Mouse (Mus musculus): ENCODE data around the gene Fxyd7. TPM values are rescaled to one million over a fixed set of nuclear protein-coding genes. Genes with fewer than 3 reads are reported as not detected.

Fxyd7 gene
- polyA plus RNA-seq, 1 experiment from 2014 or later = 4.9 TPM

DNA sequence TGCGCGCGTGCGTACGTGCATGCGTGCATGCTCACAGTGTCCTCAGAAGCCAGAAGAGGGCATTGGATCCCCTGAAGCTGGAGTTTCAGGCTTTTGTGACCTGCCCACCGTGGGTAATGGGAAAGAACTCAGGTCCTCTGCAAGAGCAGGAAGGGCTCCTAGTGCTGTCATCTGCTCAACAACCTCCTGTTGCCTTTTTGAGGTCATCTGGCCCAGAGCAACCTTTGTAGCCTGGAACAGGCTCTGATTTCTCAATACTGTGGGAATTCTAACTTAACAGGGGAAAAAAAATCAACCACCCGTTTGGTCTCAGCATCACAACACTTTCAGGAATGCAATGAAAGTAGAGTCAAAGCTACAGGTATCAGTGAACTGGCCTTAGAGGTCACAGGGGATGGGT is 28.4 kb upstream of the Fxyd7 start:
- Histone ChIP-seq H3K27ac (ENCODE audit: low read length) (no peak overlapping the region), H3K36me3 (ENCODE audit: control insufficient read depth, insufficient read depth, low read length) (no peaks in the 10 kb centered on the region), H3K4me3 (ENCODE audit: low read length) (no peak overlapping the region), H3K9me3 (ENCODE audit: control insufficient read depth, low read length) (no peaks in the 10 kb centered on the region), H3K27me3 (ENCODE audit: control insufficient read depth, insufficient read depth, low read depth, low read length) (no peaks in the 10 kb centered on the region), H3K9ac (ENCODE audit: low read length) (no peak overlapping the region), H3K4me1 (replicated peaks; ENCODE audit: control insufficient read depth, insufficient read depth, low read length) (peaks cover 14% of the 10 kb centered on the region), H3K4me2 (ENCODE audit: low read depth, low read length) (no peak overlapping the region)
- 84% methylated on average over 8 of the region's 8 CpGs for WGBS
- no peak for ATAC-seq (ENCODE audit: low read depth)

DNA sequence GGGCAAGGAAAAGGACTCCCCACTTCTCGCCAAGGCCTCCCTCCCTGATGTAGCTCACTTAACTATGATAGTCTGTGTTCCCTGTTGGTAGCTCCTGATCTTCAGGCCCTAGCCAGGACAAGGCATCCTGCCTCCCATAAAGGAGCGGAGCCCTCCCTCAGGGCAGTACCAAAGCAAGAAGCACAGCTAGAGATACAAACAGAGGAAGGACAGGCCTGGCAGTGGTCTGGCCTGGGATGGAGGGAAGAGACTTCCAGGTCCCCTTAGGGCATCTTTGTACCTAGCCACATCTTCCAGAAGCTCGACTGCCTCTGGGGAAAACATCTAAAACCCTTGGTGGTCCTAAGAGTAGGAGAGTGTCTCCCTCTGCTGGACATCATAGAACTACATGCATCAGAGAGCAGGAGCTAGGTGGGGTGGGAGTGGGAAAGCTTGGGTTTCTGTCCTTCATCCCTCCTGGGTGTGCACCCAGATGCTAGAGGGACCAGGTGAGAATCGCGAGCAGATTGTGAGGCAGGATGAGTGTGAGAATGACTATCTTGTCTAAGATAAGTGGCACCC is 26.7 kb upstream of the Fxyd7 start:
- no peak overlapping the region for H3K4me2 ChIP-seq (ENCODE audit: low read depth, low read length)
- H3K4me1 ChIP-seq (replicated peaks; ENCODE audit: control insufficient read depth, insufficient read depth, low read length) = peaks cover 15% of the 10 kb centered on the region
- no peak overlapping the region for H3K4me3 ChIP-seq (ENCODE audit: low read length)
- H3K36me3 ChIP-seq (ENCODE audit: control insufficient read depth, insufficient read depth, low read length) = no peaks in the 10 kb centered on the region
- WGBS = 36% methylated on average over 5 of the region's 5 CpGs
- H3K27me3 ChIP-seq (ENCODE audit: control insufficient read depth, insufficient read depth, low read depth, low read length) = no peaks in the 10 kb centered on the region
- H3K27ac ChIP-seq (ENCODE audit: low read length) = no peak overlapping the region
- H3K9me3 ChIP-seq (ENCODE audit: control insufficient read depth, low read length) = no peaks in the 10 kb centered on the region
- peak; percentile 35; the same call in 1 of the 2 replicates for ATAC-seq (ENCODE audit: low read depth)
- no peak overlapping the region for H3K9ac ChIP-seq (ENCODE audit: low read length)

DNA sequence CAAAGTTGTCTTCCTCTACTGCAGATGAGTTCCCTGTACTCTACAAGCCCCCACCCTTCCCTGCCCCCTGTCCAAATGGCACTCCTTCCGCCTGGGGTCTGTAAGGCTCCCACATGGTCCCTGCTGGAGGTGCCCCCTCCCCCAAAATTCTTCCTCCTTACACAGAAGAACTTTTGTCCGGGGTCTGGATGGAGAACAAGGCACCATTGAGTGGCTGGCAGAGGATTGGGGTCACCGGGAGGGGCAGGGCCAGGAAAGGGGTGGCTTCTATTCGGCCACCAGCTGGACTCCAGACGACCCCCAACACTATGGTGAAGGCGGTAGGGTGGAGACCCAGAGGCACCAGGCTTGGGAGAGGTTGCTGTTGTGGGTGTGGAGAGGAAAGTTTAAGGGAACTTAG is 26.2 kb upstream of the Fxyd7 start:
- H3K36me3 ChIP-seq (ENCODE audit: control insufficient read depth, insufficient read depth, low read length) = no peaks in the 10 kb centered on the region
- no peak overlapping the region for H3K4me2 ChIP-seq (ENCODE audit: low read depth, low read length)
- H3K9me3 ChIP-seq (ENCODE audit: control insufficient read depth, low read length) = no peaks in the 10 kb centered on the region
- ATAC-seq (ENCODE audit: low read depth) = no peak
- H3K4me1 ChIP-seq (replicated peaks; ENCODE audit: control insufficient read depth, insufficient read depth, low read length) = peaks cover 15% of the 10 kb centered on the region
- 42% methylated on average over 6 of the region's 6 CpGs for WGBS
- H3K27ac ChIP-seq (ENCODE audit: low read length) = no peak overlapping the region
- no peak overlapping the region for H3K4me3 ChIP-seq (ENCODE audit: low read length)
- H3K27me3 ChIP-seq (ENCODE audit: control insufficient read depth, insufficient read depth, low read depth, low read length) = no peaks in the 10 kb centered on the region
- no peak overlapping the region for H3K9ac ChIP-seq (ENCODE audit: low read length)

DNA sequence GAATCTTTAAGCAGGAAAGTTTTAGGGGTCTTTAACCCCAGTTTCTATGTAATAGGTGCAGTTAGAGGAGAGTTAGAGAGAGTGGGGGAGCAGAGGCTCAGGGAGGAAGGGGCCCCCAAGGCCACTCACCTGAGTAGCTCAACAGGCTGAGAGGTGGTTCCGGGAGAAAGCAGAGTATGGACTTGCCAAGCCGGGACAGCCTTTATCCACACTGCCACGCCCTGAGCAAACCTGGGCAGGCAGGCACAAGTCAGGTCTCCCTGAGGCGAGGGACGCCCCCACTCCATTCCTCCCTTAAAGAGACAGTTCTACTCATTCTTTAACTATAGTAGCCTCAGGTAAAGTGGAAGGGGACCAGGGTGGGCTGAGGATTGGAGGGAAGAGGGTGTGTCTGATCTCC is 25.2 kb upstream of the Fxyd7 start, which contains the start of gene Fxyd3:
Gene Fxyd3 (minus strand): TSS at position 213 of the 400 bp plus-strand sequence.
- Histone ChIP-seq H3K36me3 (ENCODE audit: control insufficient read depth, insufficient read depth, low read length) (no peaks in the 10 kb centered on the region), H3K27me3 (ENCODE audit: control insufficient read depth, insufficient read depth, low read depth, low read length) (no peaks in the 10 kb centered on the region), H3K9ac (ENCODE audit: low read length) (peak within 1 kb of the TSS; percentile 42), H3K4me2 (ENCODE audit: low read depth, low read length) (peak within 1 kb of the TSS; percentile 44), H3K4me1 (replicated peaks; ENCODE audit: control insufficient read depth, insufficient read depth, low read length) (peaks cover 19% of the 10 kb centered on the region), H3K4me3 (ENCODE audit: low read length) (peak within 1 kb of the TSS; percentile 34), H3K9me3 (ENCODE audit: control insufficient read depth, low read length) (no peaks in the 10 kb centered on the region), H3K27ac (ENCODE audit: low read length) (peak within 1 kb of the TSS; percentile 33)
- peak; percentile 86 for ATAC-seq (ENCODE audit: low read depth)
- 34% methylated on average over 5 of the region's 5 CpGs for WGBS

DNA sequence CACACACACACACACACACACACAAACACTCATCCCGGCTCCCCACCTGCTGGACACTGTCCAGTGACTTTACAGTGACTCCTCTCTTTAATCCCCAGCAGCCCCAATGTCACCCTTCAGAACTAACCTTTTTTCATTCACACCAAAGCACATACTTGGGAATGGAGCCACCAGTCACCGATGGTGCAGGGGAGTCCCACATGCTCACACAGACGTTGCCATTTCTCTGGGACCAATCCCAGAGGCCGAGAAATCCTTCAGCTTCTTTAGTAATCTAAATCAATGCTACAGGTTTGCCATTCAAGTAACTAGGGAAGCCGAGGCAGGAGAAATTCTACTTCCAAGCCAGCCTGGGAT is 23.4 kb upstream of the Fxyd7 start:
- 60% methylated on average over 5 of the region's 5 CpGs for WGBS
- no peaks in the 10 kb centered on the region for H3K9me3 ChIP-seq (ENCODE audit: control insufficient read depth, low read length)
- no peak for ATAC-seq (ENCODE audit: low read depth)
- 0 out of 2 replicates have a peak overlapping the region, but pooled peaks have one; percentile 18 for H3K27ac ChIP-seq (ENCODE audit: low read length)
- H3K4me1 ChIP-seq (replicated peaks; ENCODE audit: control insufficient read depth, insufficient read depth, low read length) = peaks cover 19% of the 10 kb centered on the region
- no peak overlapping the region for H3K4me2 ChIP-seq (ENCODE audit: low read depth, low read length)
- no peak overlapping the region for H3K9ac ChIP-seq (ENCODE audit: low read length)
- no peaks in the 10 kb centered on the region for H3K36me3 ChIP-seq (ENCODE audit: control insufficient read depth, insufficient read depth, low read length)
- no peak overlapping the region for H3K4me3 ChIP-seq (ENCODE audit: low read length)
- no peaks in the 10 kb centered on the region for H3K27me3 ChIP-seq (ENCODE audit: control insufficient read depth, insufficient read depth, low read depth, low read length)

DNA sequence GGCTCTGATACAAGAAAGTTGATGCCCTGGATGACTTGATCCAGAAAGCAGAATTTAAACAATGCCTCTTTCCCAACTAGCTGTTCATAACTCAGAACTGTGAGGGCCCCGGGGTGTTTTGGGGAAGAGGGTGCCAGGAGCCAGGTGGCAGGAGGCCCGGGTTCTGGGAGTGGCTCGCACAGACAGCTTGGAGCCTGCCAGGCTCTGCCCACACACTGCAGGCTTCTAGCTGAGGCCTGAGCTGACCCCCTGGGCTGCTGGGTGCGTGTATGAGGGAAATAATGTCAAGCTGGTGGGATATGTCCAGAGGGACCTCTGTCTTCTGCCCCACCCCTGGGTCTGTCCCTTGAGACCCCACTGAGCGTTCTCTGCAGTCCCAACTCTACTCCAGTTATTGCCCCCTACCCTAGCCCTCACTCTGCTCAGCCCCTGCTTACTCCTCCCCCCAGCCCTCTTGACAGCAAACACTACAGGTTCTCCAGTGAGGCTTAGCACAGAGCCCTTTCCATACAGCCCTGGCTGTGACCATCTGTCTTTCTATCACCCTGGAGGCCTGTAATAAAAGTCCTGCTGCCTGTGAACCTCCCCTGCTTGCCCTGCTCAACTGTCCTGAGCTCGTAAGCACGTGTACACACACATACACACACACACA is 22.9 kb upstream of the Fxyd7 start:
- H3K4me3 ChIP-seq (ENCODE audit: low read length) = no peak overlapping the region
- no peak overlapping the region for H3K9ac ChIP-seq (ENCODE audit: low read length)
- no peaks in the 10 kb centered on the region for H3K9me3 ChIP-seq (ENCODE audit: control insufficient read depth, low read length)
- peaks cover 19% of the 10 kb centered on the region for H3K4me1 ChIP-seq (replicated peaks; ENCODE audit: control insufficient read depth, insufficient read depth, low read length)
- H3K4me2 ChIP-seq (ENCODE audit: low read depth, low read length) = no peak overlapping the region
- 0 out of 2 replicates have a peak overlapping the region, but pooled peaks have one; percentile 18 for H3K27ac ChIP-seq (ENCODE audit: low read length)
- WGBS = 58% methylated on average over 7 of the region's 7 CpGs
- no peaks in the 10 kb centered on the region for H3K27me3 ChIP-seq (ENCODE audit: control insufficient read depth, insufficient read depth, low read depth, low read length)
- H3K36me3 ChIP-seq (ENCODE audit: control insufficient read depth, insufficient read depth, low read length) = no peaks in the 10 kb centered on the region
- ATAC-seq (ENCODE audit: low read depth) = peak; percentile 34; the same call in 1 of the 2 replicates

DNA sequence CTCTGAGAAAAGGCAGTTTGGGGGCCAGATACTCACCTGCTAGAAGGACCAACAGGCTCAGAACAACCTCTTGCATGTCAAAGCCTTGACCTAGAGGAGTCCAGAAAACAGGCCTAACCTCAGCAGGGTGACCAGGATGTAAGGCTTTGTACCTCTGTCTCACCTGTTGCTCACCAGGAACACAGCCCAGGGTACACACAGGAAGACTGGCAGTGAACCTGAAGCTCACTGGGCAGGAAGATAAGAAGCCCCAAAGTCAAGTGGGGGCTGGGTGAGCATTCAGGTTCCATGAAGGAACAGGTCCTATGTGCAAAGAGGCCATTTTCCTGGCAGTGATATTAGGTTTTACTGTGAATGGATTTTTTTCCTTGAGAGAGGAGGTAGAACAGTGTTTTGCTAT is 22.3 kb upstream of the Fxyd7 start:
- H3K4me2 ChIP-seq (ENCODE audit: low read depth, low read length) = no peak overlapping the region
- no peak overlapping the region for H3K4me3 ChIP-seq (ENCODE audit: low read length)
- no peaks in the 10 kb centered on the region for H3K36me3 ChIP-seq (ENCODE audit: control insufficient read depth, insufficient read depth, low read length)
- peaks cover 19% of the 10 kb centered on the region for H3K4me1 ChIP-seq (replicated peaks; ENCODE audit: control insufficient read depth, insufficient read depth, low read length)
- no peaks in the 10 kb centered on the region for H3K27me3 ChIP-seq (ENCODE audit: control insufficient read depth, insufficient read depth, low read depth, low read length)
- H3K27ac ChIP-seq (ENCODE audit: low read length) = no peak overlapping the region
- H3K9me3 ChIP-seq (ENCODE audit: control insufficient read depth, low read length) = no peaks in the 10 kb centered on the region
- H3K9ac ChIP-seq (ENCODE audit: low read length) = no peak overlapping the region
- ATAC-seq (ENCODE audit: low read depth) = no peak

DNA sequence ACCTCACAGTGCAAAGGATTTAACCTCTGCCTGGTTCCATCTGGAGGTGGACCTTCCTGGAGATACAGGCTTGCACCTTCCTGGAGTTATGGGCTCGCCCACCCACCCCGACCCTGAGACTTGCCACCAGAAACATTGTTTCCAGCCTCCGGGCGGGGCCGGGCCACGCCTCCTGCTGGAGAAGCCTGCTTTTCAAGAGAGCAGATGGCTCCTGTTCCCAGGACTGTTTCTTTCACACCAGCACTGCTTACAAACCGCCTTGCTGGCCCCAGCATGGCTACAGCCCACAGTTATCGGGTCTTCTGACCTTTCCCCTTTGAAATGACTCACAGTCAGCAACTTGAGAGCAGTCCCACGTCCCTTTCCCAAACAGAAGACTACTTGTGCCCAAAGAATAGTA is 21.1 kb upstream of the Fxyd7 start:
- 49% methylated on average over 9 of the region's 9 CpGs for WGBS
- no peak overlapping the region for H3K4me3 ChIP-seq (ENCODE audit: low read length)
- no peak for ATAC-seq (ENCODE audit: low read depth)
- H3K27me3 ChIP-seq (ENCODE audit: control insufficient read depth, insufficient read depth, low read depth, low read length) = no peaks in the 10 kb centered on the region
- peaks cover 25% of the 10 kb centered on the region for H3K4me1 ChIP-seq (replicated peaks; ENCODE audit: control insufficient read depth, insufficient read depth, low read length)
- H3K4me2 ChIP-seq (ENCODE audit: low read depth, low read length) = no peak overlapping the region
- H3K27ac ChIP-seq (ENCODE audit: low read length) = no peak overlapping the region
- no peak overlapping the region for H3K9ac ChIP-seq (ENCODE audit: low read length)
- no peaks in the 10 kb centered on the region for H3K36me3 ChIP-seq (ENCODE audit: control insufficient read depth, insufficient read depth, low read length)
- H3K9me3 ChIP-seq (ENCODE audit: control insufficient read depth, low read length) = no peaks in the 10 kb centered on the region

DNA sequence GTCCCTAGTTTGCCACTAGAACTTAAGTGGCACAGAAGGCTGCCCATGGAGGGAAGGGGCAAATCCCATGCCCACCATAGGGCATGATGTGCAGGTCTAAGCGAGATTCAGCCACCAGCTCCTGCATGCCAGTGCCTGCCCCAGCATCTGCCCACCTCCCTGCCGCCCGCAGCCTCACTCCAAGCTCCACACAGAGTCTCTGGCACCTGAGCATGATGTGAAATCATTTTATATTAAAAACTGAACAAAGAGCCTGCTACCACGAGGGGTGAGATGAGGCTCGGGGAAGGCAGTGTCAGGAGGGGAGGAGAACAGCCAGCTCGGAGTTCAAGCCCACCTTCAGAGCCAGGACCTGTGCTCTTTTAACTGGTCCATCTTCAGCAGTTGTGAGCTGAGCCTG is 19.1 kb upstream of the Fxyd7 start:
- Histone ChIP-seq H3K4me2 (ENCODE audit: low read depth, low read length) (no peak overlapping the region), H3K36me3 (ENCODE audit: control insufficient read depth, insufficient read depth, low read length) (no peaks in the 10 kb centered on the region), H3K27me3 (ENCODE audit: control insufficient read depth, insufficient read depth, low read depth, low read length) (no peaks in the 10 kb centered on the region), H3K9ac (ENCODE audit: low read length) (no peak overlapping the region), H3K9me3 (ENCODE audit: control insufficient read depth, low read length) (no peaks in the 10 kb centered on the region), H3K27ac (ENCODE audit: low read length) (no peak overlapping the region), H3K4me1 (replicated peaks; ENCODE audit: control insufficient read depth, insufficient read depth, low read length) (peaks cover 20% of the 10 kb centered on the region), H3K4me3 (ENCODE audit: low read length) (no peak overlapping the region)
- 82% methylated on average over 6 of the region's 6 CpGs for WGBS
- no peak for ATAC-seq (ENCODE audit: low read depth)

Measured in lung, embryonic 16.5 days (tissue).